Mouse (Mus musculus) small intestine, adult 2 months (tissue): ENCODE measurements around the gene Cygb.

ENCODE experiments used
- CTCF ChIP-seq: fragments of 200-500 bp; IDR thresholded peaks from 2 replicates; pipeline ENCODE4 v1.5.1; 2012; ENCODE audit warnings: low read depth, mild to moderate bottlenecking, control low read depth, inconsistent platforms, low read length, moderate library complexity, mixed read lengths; ENCODE audit not compliant: insufficient replicate concordance, insufficient read length; ENCODE audit errors: extremely low read depth
- POLR2A ChIP-seq: fragments of 200-500 bp; IDR thresholded peaks from 2 replicates; pipeline ENCODE4 v1.6.1; 2012; ENCODE audit warnings: low read depth, mild to moderate bottlenecking, control low read depth, inconsistent platforms, low read length, moderate library complexity

DNA sequence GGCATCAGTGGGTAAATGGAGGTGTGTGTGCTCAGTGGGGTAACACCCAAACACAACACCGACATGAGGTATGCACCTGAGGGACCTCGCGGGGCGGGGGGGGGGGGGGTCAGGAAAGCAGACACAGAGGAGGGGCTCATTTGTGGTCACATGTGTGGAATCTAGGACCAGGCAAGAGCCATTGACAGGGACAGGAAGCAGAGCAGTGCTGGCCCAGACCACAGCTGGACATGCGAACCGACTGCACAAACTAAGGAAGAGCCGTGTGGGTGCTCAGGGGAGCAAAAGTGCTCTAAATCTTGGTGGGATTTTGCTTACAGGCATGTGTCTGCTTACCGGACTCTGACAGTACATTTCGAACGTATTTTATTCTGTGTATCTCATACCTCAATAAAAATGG, 11.2 kb upstream of the Cygb start:
- TF ChIP-seq POLR2A (no peak), CTCF (no peak)
